Comparison of ENCODE assay signal across 8 mouse cellular contexts in the genomic region with DNA sequence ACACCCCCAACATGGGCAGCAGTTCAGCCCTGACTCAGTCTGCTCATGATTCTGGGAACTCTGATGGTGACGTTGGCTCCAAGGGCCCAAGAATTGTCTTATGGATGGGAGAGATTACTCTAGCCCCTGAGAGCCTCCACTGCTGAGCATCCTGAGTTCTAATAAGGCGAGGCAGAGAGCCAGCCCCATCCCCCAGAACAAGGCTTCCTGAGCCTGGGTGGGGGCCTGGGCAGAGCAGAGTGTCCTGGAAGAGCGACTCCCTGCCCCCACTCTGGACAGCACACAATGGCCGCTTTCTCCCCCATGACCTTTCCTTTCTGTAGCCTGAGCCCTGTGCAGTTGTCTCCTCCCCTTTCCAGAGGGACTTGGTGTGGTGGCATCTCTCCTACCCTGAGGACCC. TPM values are rescaled to one million over a fixed set of nuclear protein-coding genes. Genes with fewer than 3 reads are reported as not detected.
DNase-seq lines count a peak whose midpoint lies in the region; ATAC-seq lines count a peak whose summit lies in the region.

No protein-coding gene starts in this region.

- peaks cover 28% of the 10 kb centered on the region for H3K36me3 ChIP-seq in forebrain, embryonic 15.5 days
- H3K36me3 ChIP-seq in midbrain, embryonic 16.5 days (ENCODE audit: control insufficient read depth, insufficient read depth, low read length): peaks cover 8% of the 10 kb centered on the region; the same call in 1 of the 2 replicates

- DNase-seq in layer of hippocampus, adult 9-11 months: peak; percentile 84
- no peak for DNase-seq in layer of hippocampus, adult 8-10 months (ENCODE audit: low spot score in 2 of 2)
- DNase-seq in kidney, postnatal 36 days: peak; percentile 63 to 70
- no peak for DNase-seq in left cerebral cortex, adult 18-20 months (ENCODE audit: low spot score in 2 of 2)
- no peak for DNase-seq in spleen, postnatal 10 days (ENCODE audit: low spot score in 2 of 2)
- no peak for DNase-seq in frontal cortex, postnatal 25 days (ENCODE audit: low spot score in 2 of 2)

- peaks cover 50% of the 10 kb centered on the region for H3K4me1 ChIP-seq in forebrain, embryonic 15.5 days
- peaks cover 25% of the 10 kb centered on the region for H3K4me1 ChIP-seq in midbrain, embryonic 16.5 days (ENCODE audit: control insufficient read depth, insufficient read depth, low read length)

- no peaks in the 10 kb centered on the region for H3K27me3 ChIP-seq in forebrain, embryonic 15.5 days
- no peaks in the 10 kb centered on the region for H3K27me3 ChIP-seq in midbrain, embryonic 16.5 days (ENCODE audit: control insufficient read depth, insufficient read depth, low read depth, low read length)

- ATAC-seq in forebrain, embryonic 15.5 days (replicated peaks): no peak
- ATAC-seq in midbrain, embryonic 16.5 days: no peak

- H3K4me2 ChIP-seq in forebrain, embryonic 15.5 days (replicated peaks): no peak overlapping the region
- no peak overlapping the region for H3K4me2 ChIP-seq in midbrain, embryonic 16.5 days (ENCODE audit: low read length)

- WGBS in forebrain, embryonic 15.5 days: 49% methylated on average over 4 of the region's 4 CpGs
- 20% methylated on average over 4 of the region's 4 CpGs for WGBS in midbrain, embryonic 16.5 days

- H3K9me3 ChIP-seq in forebrain, embryonic 15.5 days: no peaks in the 10 kb centered on the region
- H3K9me3 ChIP-seq in midbrain, embryonic 16.5 days (replicated peaks; ENCODE audit: control insufficient read depth, low read length, poor library complexity, severe bottlenecking): no peaks in the 10 kb centered on the region

- H3K4me3 ChIP-seq in forebrain, embryonic 15.5 days: no peak overlapping the region
- H3K4me3 ChIP-seq in midbrain, embryonic 16.5 days (ENCODE audit: low read depth, low read length): no peak overlapping the region

- no peak overlapping the region for H3K9ac ChIP-seq in forebrain, embryonic 15.5 days (replicated peaks)
- no peak overlapping the region for H3K9ac ChIP-seq in midbrain, embryonic 16.5 days (ENCODE audit: low read depth, low read length)

- peak overlapping the region; percentile 22; the same call in 1 of the 2 replicates for H3K27ac ChIP-seq in forebrain, embryonic 15.5 days (replicated peaks)
- peak overlapping the region; percentile 53 for H3K27ac ChIP-seq in midbrain, embryonic 16.5 days (ENCODE audit: low read length)

RNA-seq across cellular contexts. Expression of a gene that starts 4.5 kb away (rescaled TPM):
- total RNA-seq in layer of hippocampus, adult 8-10 months (2022): 100 to 1,000 TPM; 266 to 292 (median 282) TPM
- polyA plus RNA-seq in forebrain, embryonic 15.5 days (2015; fragmentation: Nextera tagmentation; extraction: Ambion mirVana): 14.4 and 15.9 TPM in 2 replicates
- polyA plus RNA-seq in midbrain, embryonic 16.5 days (2015; fragmentation: Nextera tagmentation; extraction: Ambion mirVana): 15.9 and 17.3 TPM in 2 replicates
- 100 to 1,000 TPM; 282 to 319 TPM for total RNA-seq in left cerebral cortex, adult 18-20 months (2021)

RNA-seq across cellular contexts. Expression of a gene that starts 8.4 kb away (rescaled TPM):
- 10 to 100 TPM; 71.2 to 78.4 (median 73.7) TPM for total RNA-seq in layer of hippocampus, adult 8-10 months (2022)
- 37.3 and 41.8 TPM in 2 replicates for polyA plus RNA-seq in forebrain, embryonic 15.5 days (2015; fragmentation: Nextera tagmentation; extraction: Ambion mirVana)
- polyA plus RNA-seq in midbrain, embryonic 16.5 days (2015; fragmentation: Nextera tagmentation; extraction: Ambion mirVana): 31.9 and 33.7 TPM in 2 replicates
- 10 to 100 TPM; 80.5 to 82.5 TPM for total RNA-seq in left cerebral cortex, adult 18-20 months (2021)

RNA-seq across cellular contexts. Expression of a gene that starts 17.1 kb away (rescaled TPM):
- 1 to 10 TPM; 1.0 to 2.4 (median 1.6) TPM for total RNA-seq in layer of hippocampus, adult 8-10 months (2022)
- polyA plus RNA-seq in forebrain, embryonic 15.5 days (2015; fragmentation: Nextera tagmentation; extraction: Ambion mirVana): 1.9 and 2.4 TPM in 2 replicates
- polyA plus RNA-seq in midbrain, embryonic 16.5 days (2015; fragmentation: Nextera tagmentation; extraction: Ambion mirVana): 2.4 and 3.1 TPM in 2 replicates
- 1 to 10 TPM in 1 of 2 experiments, under 1 TPM in 1; 0.77 to 1.3 TPM for total RNA-seq in left cerebral cortex, adult 18-20 months (2021)

RNA-seq across cellular contexts. Expression of a gene that starts 17.9 kb away (rescaled TPM):
- 1 to 10 TPM; 4.9 to 9.1 (median 8.8) TPM for total RNA-seq in layer of hippocampus, adult 8-10 months (2022)
- 15.0 and 19.5 TPM in 2 replicates for polyA plus RNA-seq in forebrain, embryonic 15.5 days (2015; fragmentation: Nextera tagmentation; extraction: Ambion mirVana)
- polyA plus RNA-seq in midbrain, embryonic 16.5 days (2015; fragmentation: Nextera tagmentation; extraction: Ambion mirVana): 10.5 and 12.6 TPM in 2 replicates
- 1 to 10 TPM; 4.1 to 4.5 TPM for total RNA-seq in left cerebral cortex, adult 18-20 months (2021)

RNA-seq across cellular contexts. Expression of a gene that starts 21.1 kb away (rescaled TPM):
- total RNA-seq in layer of hippocampus, adult 8-10 months (2022): under 1 TPM in 1 of 4 experiments, not detected in 3; 0.20 TPM
- polyA plus RNA-seq in forebrain, embryonic 15.5 days (2015; fragmentation: Nextera tagmentation; extraction: Ambion mirVana): not detected in 2 replicates
- polyA plus RNA-seq in midbrain, embryonic 16.5 days (2015; fragmentation: Nextera tagmentation; extraction: Ambion mirVana): not detected in 2 replicates
- total RNA-seq in left cerebral cortex, adult 18-20 months (2021): not detected

Comparison
In these comparisons a context has a peak if more than half of its experiments do, and no peak if none do; other contexts are left out.
1. DNase-seq: peak in layer of hippocampus, adult 9-11 months (single experiment) and kidney, postnatal 36 days (2 of 2); none in layer of hippocampus, adult 8-10 months (0 of 2), left cerebral cortex, adult 18-20 months (0 of 2), spleen, postnatal 10 days (0 of 2) and frontal cortex, postnatal 25 days (0 of 2).